Mouse (Mus musculus) lung, embryonic 14.5 days (tissue): Measurements from ENCODE around the gene Lgi4. TPM values are rescaled to one million over a fixed set of nuclear protein-coding genes. Genes with fewer than 3 reads are reported as not detected.

Experiments
- ATAC-seq: fragments of 200-750 bp; cut with Nextera tagmentation; 2 replicates; pipeline ENCODE4 v1.8.0; 2017; ENCODE audit warnings: mild to moderate bottlenecking, moderate TSS enrichment, moderate library complexity; ENCODE audit not compliant: insufficient read depth
- DNase-seq: peaks from one replicate; pipeline ENCODE4 v3.0.0-alpha.2; 2015
- H3K27ac ChIP-seq: fragments of 300-500 bp; sonication (generic); 2 replicates; pipeline ENCODE4 v1.5.1; 2014; ENCODE audit warnings: low read depth, mild to moderate bottlenecking, moderate library complexity
- H3K27me3 ChIP-seq: fragments of 300-500 bp; sonication (generic); 2 replicates; pipeline ENCODE4 v1.6.1; 2014; ENCODE audit warnings: low read length, control low read depth; ENCODE audit not compliant: insufficient read depth
- H3K36me3 ChIP-seq: fragments of 300-500 bp; sonication (generic); 2 replicates; pipeline ENCODE4 v1.6.1; 2014; ENCODE audit warnings: control low read depth; ENCODE audit not compliant: insufficient read depth
- H3K4me1 ChIP-seq: fragments of 300-500 bp; sonication (generic); 2 replicates; pipeline ENCODE4 v1.6.1; 2014; ENCODE audit warnings: antibody characterized with exemption, control low read depth; ENCODE audit not compliant: insufficient read depth
- H3K4me2 ChIP-seq: fragments of 300-500 bp; sonication (generic); 2 replicates; pipeline ENCODE4 v1.6.1; 2014; ENCODE audit warnings: mild to moderate bottlenecking
- H3K4me3 ChIP-seq: fragments of 300-500 bp; sonication (generic); 2 replicates; pipeline ENCODE4 v1.5.1; 2014; ENCODE audit warnings: low read depth, low read length
- H3K9ac ChIP-seq: fragments of 300-500 bp; sonication (generic); 2 replicates; pipeline ENCODE4 v1.6.1; 2014
- H3K9me3 ChIP-seq: fragments of 300-500 bp; sonication (generic); 2 replicates; pipeline ENCODE4 v1.6.1; 2016; ENCODE audit warnings: low read depth, low read length, control low read depth
- CTCF ChIP-seq: IDR thresholded peaks from 2 replicates; pipeline ENCODE4 v1.5.1; 2016; ENCODE audit warnings: antibody characterized with exemption, low read depth
- WGBS: fragments of 180-500 bp; shearing (Covaris S2); extraction: QIAGEN DNeasy Blood & Tissue Kit; methylation state at CpG from one replicate; pipeline ENCODE4 v1.1.7; 2014; 5-methylcytosine and 5-hydroxymethylcytosine counted together
- polyA plus RNA-seq: library from polyadenylated mRNA; unstranded; fragments of >200 nt; fragmentation: Nextera tagmentation; extraction: Ambion mirVana; gene quantifications from 2 replicates; pipeline ENCODE4 v1.2.1, GENCODE M21; 2014

The Lgi4 gene
- polyA plus RNA-seq, 1 experiment from 2014 or later = 0.13 TPM

DNA sequence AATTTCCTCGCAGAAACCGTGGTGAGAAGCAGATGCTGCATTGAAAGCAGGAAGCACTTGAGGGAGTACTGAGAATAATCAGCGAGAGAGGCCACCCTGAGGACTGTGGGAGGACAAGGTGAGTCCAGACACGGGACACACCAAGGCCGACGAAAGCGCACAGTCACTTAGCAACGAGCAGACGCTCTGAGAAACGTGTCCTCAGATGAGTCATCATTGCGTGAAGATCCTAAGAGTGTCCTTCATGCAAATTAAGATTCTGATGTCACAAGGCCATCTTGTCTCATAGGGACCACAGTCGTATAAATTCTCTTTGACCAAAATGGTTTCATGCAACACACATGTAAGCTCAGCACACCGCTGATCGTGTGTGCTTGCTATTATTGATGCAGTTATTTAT lies 41.6 kb downstream of the Lgi4 start:
- Histone ChIP-seq H3K4me3 (no peak overlapping the region), H3K4me2 (no peak overlapping the region), H3K27me3 (no peaks in the 10 kb centered on the region), H3K4me1 (no peaks in the 10 kb centered on the region), H3K9ac (no peak overlapping the region), H3K27ac (no peak overlapping the region), H3K9me3 (no peaks in the 10 kb centered on the region), H3K36me3 (no peaks in the 10 kb centered on the region)
- DNase-seq (no peak), ATAC-seq (no peak)
- WGBS = 73% methylated on average over 14 of the region's 14 CpGs
- TF ChIP-seq CTCF = no peak

DNA sequence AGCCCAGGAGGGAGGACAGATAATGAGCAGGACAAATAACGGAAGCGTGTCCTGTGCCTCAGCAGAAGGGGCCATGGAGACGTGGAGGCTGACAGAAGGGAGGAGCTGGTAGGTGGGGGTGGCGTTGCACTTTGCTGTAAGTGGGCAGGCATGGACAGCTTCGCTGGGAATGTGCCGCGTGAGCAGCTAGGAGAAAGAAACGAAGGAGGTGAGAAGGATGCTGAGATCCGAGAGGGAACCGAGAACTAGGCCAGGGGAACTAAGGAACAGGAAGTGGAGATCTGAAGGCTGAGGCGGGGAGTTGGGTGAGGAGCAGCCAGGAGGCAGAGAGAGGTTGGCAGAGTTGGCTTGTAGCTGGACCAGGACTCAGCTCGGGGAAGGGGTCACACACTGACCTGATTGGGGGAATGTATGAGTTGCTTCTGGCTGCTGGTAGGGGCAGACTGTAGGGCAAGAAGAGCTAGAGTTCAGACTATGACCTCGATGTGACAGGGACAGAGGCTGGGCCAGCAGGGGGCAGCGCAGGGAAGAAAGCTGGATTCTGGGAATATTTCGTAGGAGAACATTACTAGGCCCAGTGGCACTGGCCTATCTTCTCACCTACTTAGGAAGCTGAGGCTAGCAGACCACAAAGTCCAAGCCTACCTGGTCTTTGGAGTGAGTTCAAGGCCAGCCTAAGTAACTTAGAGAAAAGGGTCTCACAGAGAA lies 46.1 kb downstream of the Lgi4 start:
- H3K4me2 ChIP-seq = no peak overlapping the region
- no peak overlapping the region for H3K4me3 ChIP-seq
- peak; percentile 66 for DNase-seq
- peak; percentile 72 for TF ChIP-seq CTCF
- H3K9ac ChIP-seq = no peak overlapping the region
- no peaks in the 10 kb centered on the region for H3K9me3 ChIP-seq
- ATAC-seq = no peak; the same call in 1 of the 2 replicates
- no peak overlapping the region for H3K27ac ChIP-seq
- WGBS = 40% methylated on average over 15 of the region's 15 CpGs
- no peaks in the 10 kb centered on the region for H3K4me1 ChIP-seq
- no peaks in the 10 kb centered on the region for H3K36me3 ChIP-seq
- no peaks in the 10 kb centered on the region for H3K27me3 ChIP-seq

DNA sequence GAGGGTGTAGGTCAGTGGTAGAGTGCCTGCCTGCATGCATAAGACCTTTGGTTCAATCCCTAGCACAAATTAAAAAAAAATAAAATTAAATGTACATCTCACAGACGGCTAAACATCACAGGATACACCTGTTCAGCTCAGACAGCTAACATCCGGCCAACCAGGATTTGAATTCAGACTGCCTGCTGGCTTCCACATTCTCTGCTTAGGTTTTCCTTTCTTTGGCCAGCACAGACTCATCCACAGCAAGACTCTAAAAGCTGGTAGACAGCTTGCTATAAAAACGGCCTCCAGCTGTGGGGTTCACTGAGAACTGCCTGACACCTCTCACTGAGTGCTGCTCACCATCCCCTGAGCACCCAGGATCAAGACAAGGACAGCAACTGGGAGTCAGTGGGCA lies 47.0 kb downstream of the Lgi4 start:
- Histone ChIP-seq H3K27ac (no peak overlapping the region), H3K27me3 (no peaks in the 10 kb centered on the region), H3K4me3 (no peak overlapping the region), H3K9me3 (no peaks in the 10 kb centered on the region), H3K36me3 (no peaks in the 10 kb centered on the region), H3K4me2 (no peak overlapping the region), H3K4me1 (no peaks in the 10 kb centered on the region), H3K9ac (no peak overlapping the region)
- no peak for TF ChIP-seq CTCF
- ATAC-seq = no peak
- 46% methylated on average over 3 of the region's 3 CpGs for WGBS
- DNase-seq = no peak

DNA sequence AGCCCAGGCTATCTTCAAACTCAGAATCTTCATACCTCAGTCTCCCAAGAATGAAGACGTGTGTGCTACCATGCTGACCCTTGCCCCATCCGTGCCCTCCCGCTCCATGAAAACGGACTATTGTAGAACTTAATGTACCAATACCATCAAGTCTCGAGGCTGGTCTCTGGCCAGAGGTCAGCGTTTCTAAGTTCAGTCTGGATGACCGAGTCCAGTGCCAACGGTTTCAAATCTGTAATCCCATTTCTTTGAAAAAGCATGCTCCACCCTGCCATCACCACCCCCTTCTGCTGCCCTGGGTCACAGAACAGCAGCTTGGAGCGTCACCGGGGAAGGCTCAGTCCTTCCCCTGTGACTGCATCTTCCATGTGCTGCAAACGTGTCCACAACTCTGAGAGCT lies 48.6 kb downstream of the Lgi4 start:
- Histone ChIP-seq H3K4me2 (no peak overlapping the region), H3K27ac (no peak overlapping the region), H3K4me3 (no peak overlapping the region), H3K27me3 (no peaks in the 10 kb centered on the region), H3K9ac (no peak overlapping the region), H3K9me3 (no peaks in the 10 kb centered on the region), H3K36me3 (no peaks in the 10 kb centered on the region), H3K4me1 (no peaks in the 10 kb centered on the region)
- DNase-seq (no peak), ATAC-seq (no peak)
- WGBS = 82% methylated on average over 11 of the region's 11 CpGs
- TF ChIP-seq CTCF = no peak

DNA sequence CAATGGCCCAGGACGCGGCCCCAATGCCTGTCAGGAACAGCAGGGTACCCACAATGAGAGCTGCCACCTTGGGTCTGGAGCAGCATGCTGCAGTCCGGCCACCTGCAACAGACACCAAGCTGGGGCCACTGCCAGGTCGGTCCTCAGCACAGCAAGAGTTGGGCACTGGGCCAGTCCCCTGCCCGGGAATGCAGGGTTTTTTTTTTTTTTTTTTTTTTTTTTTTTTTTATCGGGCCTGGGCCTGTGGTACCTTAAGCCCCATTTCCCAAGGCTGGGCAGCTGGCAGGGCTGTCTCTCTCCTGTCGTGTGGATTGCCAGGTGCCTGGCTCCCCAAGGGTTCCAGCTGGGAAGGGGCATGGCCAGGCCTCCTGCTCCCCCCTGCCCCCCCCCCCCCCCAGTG lies 49.9 kb downstream of the Lgi4 start:
- WGBS = 49% methylated on average over 6 of the region's 7 CpGs
- ATAC-seq (no peak), DNase-seq (peak; percentile 59)
- no peaks in the 10 kb centered on the region for H3K36me3 ChIP-seq
- TF ChIP-seq CTCF = no peak
- H3K27ac ChIP-seq = no peak overlapping the region
- H3K9me3 ChIP-seq = no peaks in the 10 kb centered on the region
- no peak overlapping the region for H3K4me3 ChIP-seq
- H3K9ac ChIP-seq = no peak overlapping the region
- no peaks in the 10 kb centered on the region for H3K4me1 ChIP-seq
- H3K4me2 ChIP-seq = no peak overlapping the region
- H3K27me3 ChIP-seq = no peaks in the 10 kb centered on the region

DNA sequence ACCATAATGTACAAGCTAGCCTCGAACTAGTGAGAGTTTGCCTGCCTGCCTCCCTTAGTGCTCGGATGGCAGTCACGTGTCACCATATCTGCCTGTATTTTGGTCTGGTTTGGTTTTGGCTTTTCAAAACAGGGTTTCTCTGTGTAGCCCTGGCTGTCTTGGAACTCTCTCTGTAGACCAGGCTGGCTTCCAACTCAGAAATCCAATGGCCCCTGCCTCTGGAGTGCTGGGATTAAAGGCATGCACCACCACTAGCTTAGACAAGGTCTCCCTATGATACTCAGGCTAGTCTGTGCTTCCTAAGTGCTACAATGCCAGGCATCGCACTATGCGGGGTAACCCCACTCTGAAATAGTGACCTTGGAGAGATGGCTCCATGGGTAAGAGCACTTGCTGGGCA lies 50.7 kb downstream of the Lgi4 start:
- Histone ChIP-seq H3K9ac (no peak overlapping the region), H3K27ac (no peak overlapping the region), H3K4me3 (no peak overlapping the region), H3K27me3 (no peaks in the 10 kb centered on the region), H3K4me2 (no peak overlapping the region), H3K9me3 (no peaks in the 10 kb centered on the region), H3K36me3 (no peaks in the 10 kb centered on the region), H3K4me1 (no peaks in the 10 kb centered on the region)
- no peak for DNase-seq
- WGBS = 85% methylated on average over 5 of the region's 5 CpGs
- no peak for TF ChIP-seq CTCF
- no peak for ATAC-seq

DNA sequence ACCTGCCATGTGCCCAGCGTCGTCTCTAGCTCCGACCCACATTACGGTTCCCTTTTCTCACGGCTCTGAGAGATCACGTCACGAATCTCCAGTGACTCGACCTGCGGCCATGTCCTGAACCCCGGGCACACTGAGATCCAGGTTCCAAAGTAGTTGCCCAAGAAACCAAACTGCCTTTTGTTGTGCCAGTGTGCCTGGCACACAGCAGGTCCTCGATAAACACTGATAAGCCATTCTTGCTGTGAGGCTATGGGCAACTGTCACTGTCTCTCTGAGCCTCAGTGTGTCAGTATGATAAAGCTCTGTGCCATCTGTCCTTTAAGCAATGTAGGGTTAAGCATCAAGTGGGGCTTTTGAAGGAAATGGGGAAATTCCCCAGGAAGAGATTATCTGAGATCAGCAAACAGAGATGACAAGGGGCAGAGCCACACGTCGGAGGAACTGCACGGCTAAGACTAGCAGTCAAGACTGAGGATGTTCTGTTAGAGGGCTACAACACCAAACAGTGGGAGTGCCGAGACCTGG lies 51.8 kb downstream of the Lgi4 start:
- no peak for TF ChIP-seq CTCF
- no peaks in the 10 kb centered on the region for H3K27me3 ChIP-seq
- ATAC-seq (no peak), DNase-seq (no peak)
- 72% methylated on average over 15 of the region's 15 CpGs for WGBS
- no peak overlapping the region for H3K4me3 ChIP-seq
- H3K36me3 ChIP-seq = no peaks in the 10 kb centered on the region
- peaks cover 8% of the 10 kb centered on the region for H3K4me1 ChIP-seq
- H3K4me2 ChIP-seq = no peak overlapping the region
- no peak overlapping the region for H3K27ac ChIP-seq
- no peak overlapping the region for H3K9ac ChIP-seq
- no peaks in the 10 kb centered on the region for H3K9me3 ChIP-seq
